Mouse (Mus musculus) retina, embryonic 14.5 days (tissue): Measurements from ENCODE around the gene Creb3l2.

ENCODE experiments used
- DNase-seq: peaks from one replicate; pipeline ENCODE4 v3.0.0-alpha.2; 2015; ENCODE audit warnings: low spot score

Gene Creb3l2

GRCm38 (mm10) chr6:37370566-37370965 is 71.4 kb downstream of the Creb3l2 start:
- no peak for DNase-seq

- no peak for DNase-seq
These were observed 72.2 kb downstream of the Creb3l2 start for GRCm38 (mm10) chr6:37369750-37370149.

- no peak for DNase-seq
These were observed 73.7 kb downstream of the Creb3l2 start for GRCm38 (mm10) chr6:37368281-37368680.

GRCm38 (mm10) chr6:37366991-37367390 is 75.0 kb downstream of the Creb3l2 start:
- DNase-seq = no peak

GRCm38 (mm10) chr6:37365179-37365578 is 76.8 kb downstream of the Creb3l2 start:
- DNase-seq = no peak

- DNase-seq = no peak
These were observed 77.6 kb downstream of the Creb3l2 start for GRCm38 (mm10) chr6:37364361-37364760.

GRCm38 (mm10) chr6:37360813-37361385 is 81.0 kb downstream of the Creb3l2 start:
- DNase-seq = no peak

GRCm38 (mm10) chr6:37354449-37355179 is 87.3 kb downstream of the Creb3l2 start:
- peak; percentile 94 for DNase-seq

GRCm38 (mm10) chr6:37353616-37354015 is 88.3 kb downstream of the Creb3l2 start:
- no peak for DNase-seq

- peak; percentile 80 for DNase-seq
These were observed 90.1 kb downstream of the Creb3l2 start for GRCm38 (mm10) chr6:37351731-37352380.

GRCm38 (mm10) chr6:37350315-37350714 is 91.6 kb downstream of the Creb3l2 start:
- DNase-seq = no peak

GRCm38 (mm10) chr6:37347606-37348005 is 94.3 kb downstream of the Creb3l2 start:
- DNase-seq = no peak

GRCm38 (mm10) chr6:37338055-37338454 is 103.9 kb downstream of the Creb3l2 start:
- no peak for DNase-seq

- DNase-seq = peak; percentile 41
These were observed 105.1 kb downstream of the Creb3l2 start for GRCm38 (mm10) chr6:37336831-37337260.

- no peak for DNase-seq
These were observed 105.6 kb downstream of the Creb3l2 start for GRCm38 (mm10) chr6:37336381-37336780.

GRCm38 (mm10) chr6:37332846-37333245 is 109.1 kb downstream of the Creb3l2 start:
- no peak for DNase-seq

- peak; percentile 48 for DNase-seq
These were observed 111.8 kb downstream of the Creb3l2 start for GRCm38 (mm10) chr6:37329901-37330864.

GRCm38 (mm10) chr6:37329376-37329775 is 112.6 kb downstream of the Creb3l2 start:
- no peak for DNase-seq

- peak; percentile 22 for DNase-seq
These were observed 113.3 kb downstream of the Creb3l2 start for GRCm38 (mm10) chr6:37328671-37329070.

GRCm38 (mm10) chr6:37327519-37327918 is 114.4 kb downstream of the Creb3l2 start:
- DNase-seq = no peak

- DNase-seq = no peak
These were observed 115.4 kb downstream of the Creb3l2 start for GRCm38 (mm10) chr6:37326603-37326955.
